Mouse (Mus musculus) layer of hippocampus, adult 2 months (tissue): Measurements from ENCODE around the gene Thnsl1. TPM values are rescaled to one million over a fixed set of nuclear protein-coding genes. Genes with fewer than 3 reads are reported as not detected.
A peak's percentile ranks its signal among the peaks of the same experiment; 100 is the strongest.

Source experiments
- DNase-seq, 2 experiments: peaks; one replicate each; pipeline ENCODE4 v3.0.0; 2022; ENCODE audit warnings: low spot score in 2 of 2
- H3K27ac ChIP-seq: fragments of 200-600 bp; 2 replicates; pipeline ENCODE4 v1.8.1; 2022
- H3K4me3 ChIP-seq: fragments of 200-600 bp; 2 replicates; pipeline ENCODE4 v1.8.1; 2022; ENCODE audit warnings: mild to moderate bottlenecking
- CTCF ChIP-seq: fragments of 200-600 bp; conservative IDR thresholded peaks from 2 replicates; pipeline ENCODE4 v1.8.1; 2022; ENCODE audit warnings: antibody characterized with exemption, mild to moderate bottlenecking, moderate library complexity
- long read RNA-seq, 2 experiments: library from polyadenylated mRNA; stranded (forward); transcript quantifications; one replicate each; pipeline ENCODE4 v2.0.0; 2021; ENCODE audit warnings: borderline mapping rate in 2 of 2
- total RNA-seq, 2 experiments: library from RNA; stranded (reverse); gene quantifications; 2 replicates each; pipeline ENCODE4 v1.2.3; 2021

Gene Thnsl1
- 10 to 100 TPM; 17.5 to 20.0 TPM for total RNA-seq
- long read RNA-seq, experiment 1, transcript Thnsl1-201 (3 exons, 3,899 nt), result major isoform, 16 of 17 reads
- long read RNA-seq, experiment 1, partial matches to known transcripts, result 0 of 17 reads
- long read RNA-seq, experiment 1, other reads (novel, unspliced or antisense), result 1 of 17 reads
- long read RNA-seq, experiment 2, transcript Thnsl1-201 (3 exons, 3,899 nt), result major isoform, 22 of 27 reads
- long read RNA-seq, experiment 2, partial matches to known transcripts, result 0 of 27 reads
- long read RNA-seq, experiment 2, other reads (novel, unspliced or antisense), result 3 of 27 reads

DNA sequence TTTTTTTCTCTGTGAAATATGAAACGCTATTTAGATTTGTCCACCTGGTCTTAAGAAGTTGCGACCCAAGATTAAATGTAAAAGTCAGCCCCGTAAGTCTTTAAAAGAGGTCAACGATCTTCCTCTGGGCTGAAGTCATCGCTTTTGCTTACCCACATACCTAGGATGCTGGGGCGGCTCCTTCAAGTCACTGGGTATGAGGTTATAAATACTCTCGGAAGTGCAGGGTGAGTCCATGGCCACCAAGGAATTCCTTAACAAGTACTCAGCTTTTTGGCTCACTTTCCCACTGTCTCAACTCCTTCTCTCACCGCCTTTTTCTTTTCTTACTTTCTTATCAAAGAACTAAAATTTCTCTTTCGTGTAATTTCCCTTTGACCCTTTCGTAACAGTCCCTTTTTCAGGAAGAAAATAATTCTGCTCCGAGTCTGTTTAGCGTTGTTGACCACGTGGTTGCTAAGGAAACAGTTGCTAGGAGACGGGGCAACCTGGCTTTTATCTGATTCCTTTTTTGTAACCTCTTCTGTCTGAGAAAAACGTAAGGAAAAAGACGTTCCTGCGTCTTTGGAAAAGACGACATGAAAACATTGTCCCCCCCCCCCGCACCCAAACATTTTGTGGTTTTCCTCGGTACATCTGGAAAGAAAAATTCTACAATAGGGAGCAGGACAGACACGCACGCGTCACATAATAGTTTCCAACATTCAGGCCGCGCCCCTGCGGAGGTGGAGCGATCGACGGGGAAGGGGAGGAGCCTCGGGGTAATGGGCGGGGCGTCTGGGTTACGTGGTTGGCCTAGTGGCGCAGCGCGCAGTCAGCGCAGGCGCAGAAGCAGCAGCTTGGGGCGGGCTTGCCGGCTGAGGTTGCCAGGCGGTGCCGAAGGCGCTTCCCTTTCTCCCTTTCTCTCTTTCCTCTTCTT lies at the start of gene Thnsl1, which contains the start of gene Enkur:
Gene Thnsl1, plus strand, starts transcription at position 813 of the 919 bp plus-strand sequence.
Gene Enkur, minus strand, starts transcription at position 454 of the 919 bp plus-strand sequence.
- peak within 1 kb of the TSS; percentile 94 for H3K27ac ChIP-seq
- TF ChIP-seq CTCF, result no peak; the same call in 1 of the 2 replicates

GRCm38 (mm10) chr2:21164296-21164695 lies 41.2 kb upstream of the Thnsl1 start:
- no peak for TF ChIP-seq CTCF
- Histone ChIP-seq H3K27ac (peak overlapping the region; percentile 44; the same call in 1 of the 2 replicates), H3K4me3 (no peak overlapping the region)
- DNase-seq, result no peak

More for the DNA sequence above, at the start of gene Thnsl1, which contains the start of gene Enkur:
- H3K4me3 ChIP-seq, result peak within 1 kb of the TSS; percentile 59
- peak; percentile 97 to 98 for DNase-seq

- Histone ChIP-seq H3K4me3 (no peak overlapping the region), H3K27ac (no peak overlapping the region)
- TF ChIP-seq CTCF, result no peak
- DNase-seq, result no peak
Observed at GRCm38 (mm10) chr2:21167916-21168315, 37.6 kb upstream of the Thnsl1 start.

GRCm38 (mm10) chr2:21172797-21173196 lies 32.7 kb upstream of the Thnsl1 start:
- H3K4me3 ChIP-seq, result no peak overlapping the region
- DNase-seq, result no peak
- no peak for TF ChIP-seq CTCF
- no peak overlapping the region for H3K27ac ChIP-seq

GRCm38 (mm10) chr2:21179136-21179535 lies 26.4 kb upstream of the Thnsl1 start:
- no peak for TF ChIP-seq CTCF
- no peak for DNase-seq
- H3K27ac ChIP-seq, result no peak overlapping the region
- H3K4me3 ChIP-seq, result no peak overlapping the region

- no peak for DNase-seq
- Histone ChIP-seq H3K27ac (no peak overlapping the region), H3K4me3 (no peak overlapping the region)
- TF ChIP-seq CTCF, result no peak
Observed at GRCm38 (mm10) chr2:21182811-21183210, 22.7 kb upstream of the Thnsl1 start.

DNA sequence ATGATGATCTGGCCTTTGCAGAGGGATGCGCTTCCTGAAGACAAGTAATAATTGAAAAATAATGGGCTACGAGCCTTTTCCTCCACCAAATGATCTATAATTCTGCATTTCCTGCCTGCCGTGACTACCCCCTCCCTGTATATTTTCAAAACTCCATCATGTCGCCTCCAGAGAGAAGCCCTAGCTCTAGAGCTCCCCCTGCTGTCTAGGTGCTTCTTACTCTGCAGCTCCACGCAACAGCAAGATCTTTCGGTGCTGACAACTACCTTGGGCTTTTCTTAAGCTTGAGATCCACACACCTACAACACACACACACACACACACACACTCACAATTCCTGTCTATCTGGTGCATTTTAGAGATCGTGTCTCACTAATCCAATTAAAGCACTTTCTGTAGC lies 17.9 kb upstream of the Thnsl1 start:
- TF ChIP-seq CTCF, result peak; percentile 85
- H3K4me3 ChIP-seq, result no peak overlapping the region
- no peak overlapping the region for H3K27ac ChIP-seq
- DNase-seq, result peak; percentile 63 to 87

DNA sequence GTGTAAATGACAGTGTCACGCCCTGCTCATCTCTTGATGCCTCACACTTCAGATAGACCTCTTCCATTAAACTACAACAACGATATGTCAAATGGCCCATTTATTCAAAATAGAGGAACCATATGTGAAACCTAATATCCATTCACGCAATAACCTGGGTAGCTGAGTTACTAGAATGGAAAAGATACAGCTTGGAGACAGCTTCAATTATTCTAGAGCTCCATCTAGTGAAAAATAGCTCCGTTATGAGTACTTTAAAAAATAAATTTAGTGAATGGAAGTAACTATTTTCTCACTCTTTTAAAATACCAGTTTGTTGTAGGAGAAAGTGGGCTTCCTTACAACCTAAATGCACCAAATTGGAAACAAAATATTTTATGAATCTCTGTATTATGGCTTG lies 16.9 kb upstream of the Thnsl1 start:
- DNase-seq, result no peak
- H3K27ac ChIP-seq, result no peak overlapping the region
- no peak overlapping the region for H3K4me3 ChIP-seq
- TF ChIP-seq CTCF, result peak; percentile 78

- no peak for TF ChIP-seq CTCF
- no peak for DNase-seq
- H3K4me3 ChIP-seq, result no peak overlapping the region
- H3K27ac ChIP-seq, result no peak overlapping the region
Observed at GRCm38 (mm10) chr2:21191232-21191631, 14.3 kb upstream of the Thnsl1 start.

GRCm38 (mm10) chr2:21195233-21195632 lies 10.3 kb upstream of the Thnsl1 start:
- no peak overlapping the region for H3K4me3 ChIP-seq
- no peak for TF ChIP-seq CTCF
- no peak overlapping the region for H3K27ac ChIP-seq
- no peak for DNase-seq

GRCm38 (mm10) chr2:21199051-21199450 lies 6.5 kb upstream of the Thnsl1 start:
- no peak for DNase-seq
- TF ChIP-seq CTCF, result no peak
- no peak overlapping the region for H3K27ac ChIP-seq
- no peak overlapping the region for H3K4me3 ChIP-seq

GRCm38 (mm10) chr2:21202754-21203153 lies 2.8 kb upstream of the Thnsl1 start:
- DNase-seq, result no peak
- H3K4me3 ChIP-seq, result no peak overlapping the region
- no peak for TF ChIP-seq CTCF
- H3K27ac ChIP-seq, result no peak overlapping the region

DNA sequence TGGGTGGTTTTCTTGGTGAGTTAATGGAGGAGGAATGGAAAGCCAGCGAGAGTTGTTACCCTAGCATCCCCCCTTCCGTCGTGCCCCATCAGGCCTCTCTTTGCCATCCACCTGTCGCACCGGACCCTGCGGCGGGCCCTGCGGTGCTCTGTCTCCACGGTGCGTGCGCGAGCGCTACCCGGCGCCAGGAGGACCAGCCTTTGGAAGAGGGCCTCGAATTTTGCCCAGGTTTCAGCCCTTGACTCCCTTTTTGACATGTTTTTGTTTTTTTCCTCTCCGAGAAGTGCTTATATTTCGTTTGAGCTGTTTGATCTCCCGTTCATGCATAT lies 271 bp downstream of the Thnsl1 start:
- peak overlapping the region; percentile 59 for H3K4me3 ChIP-seq
- no peak for DNase-seq
- peak; percentile 42; the same call in 1 of the 2 replicates for TF ChIP-seq CTCF
- peak overlapping the region; percentile 94 for H3K27ac ChIP-seq
